Mouse (Mus musculus) cerebellum, adult 8-10 months (tissue): Measurements from ENCODE around the gene Celsr1.
A peak's percentile ranks its signal among the peaks of the same experiment; 100 is the strongest.

Source experiments
- DNase-seq: peaks from one replicate; pipeline ENCODE4 v3.0.0; 2022

Gene Celsr1

DNA sequence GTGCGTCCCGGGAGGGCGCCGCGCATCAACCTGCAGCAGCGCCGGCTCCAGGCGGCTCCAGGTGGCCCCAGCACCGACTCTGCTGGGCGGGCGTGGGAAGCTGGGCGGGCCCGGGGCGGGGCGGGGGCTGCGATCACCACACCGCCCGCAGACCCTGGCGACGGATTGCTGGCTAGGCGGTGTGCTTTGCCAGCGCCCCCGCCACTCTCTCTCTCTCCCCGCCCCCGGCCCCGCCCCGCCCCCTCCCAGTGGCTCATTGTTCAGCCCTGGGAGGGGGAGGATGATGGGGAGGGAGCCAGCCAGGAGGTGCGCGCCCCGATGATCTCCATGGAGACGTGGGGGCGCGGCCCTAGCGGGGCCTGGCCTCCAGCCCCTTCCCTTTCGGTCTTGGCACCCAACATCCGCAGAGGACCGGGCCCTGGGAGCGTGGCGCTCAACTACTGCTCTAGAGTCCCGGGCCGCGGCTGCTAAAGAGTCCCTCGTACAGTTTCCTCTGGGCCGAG, 495 bp upstream of the Celsr1 start:
- no peak for DNase-seq

DNA sequence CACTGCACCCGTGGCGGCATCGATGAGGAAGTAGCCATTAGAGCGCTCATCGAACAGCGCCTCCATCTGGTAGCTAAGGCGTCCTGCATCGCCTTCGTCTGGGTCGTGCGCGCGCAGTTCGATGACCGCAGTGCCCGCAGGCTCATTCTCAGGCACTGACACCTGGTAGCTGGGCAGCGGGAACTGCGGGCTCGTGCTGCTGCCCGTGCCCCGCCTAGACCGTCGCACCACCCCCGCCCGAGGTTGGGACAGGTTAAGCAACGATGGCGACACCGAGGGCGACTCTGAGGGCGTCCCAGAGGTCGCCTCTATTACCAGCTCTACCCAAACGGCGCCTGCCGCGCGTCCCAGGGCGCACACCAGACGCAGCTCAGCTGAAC, 776 bp downstream of the Celsr1 start:
- no peak for DNase-seq

DNA sequence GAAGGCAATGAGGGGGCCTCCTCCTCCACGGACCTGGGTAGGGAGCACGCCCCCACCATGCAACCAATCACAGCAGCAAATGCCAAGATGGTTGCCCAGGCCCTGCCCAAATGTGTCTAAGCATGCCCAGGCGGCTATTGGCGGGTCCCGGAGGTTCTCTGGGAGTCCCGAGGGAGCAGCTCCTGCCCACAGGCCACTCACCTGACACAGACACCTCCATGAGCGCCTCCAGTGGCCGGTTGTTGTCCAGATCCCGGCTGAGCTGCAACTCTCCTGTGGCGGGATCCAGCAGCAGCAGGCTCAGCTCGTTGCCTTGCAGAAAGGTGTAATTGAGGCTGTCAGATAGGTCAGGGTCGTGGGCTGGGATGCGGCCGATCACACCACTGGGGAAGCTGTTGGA, 3.6 kb downstream of the Celsr1 start:
- no peak for DNase-seq

DNA sequence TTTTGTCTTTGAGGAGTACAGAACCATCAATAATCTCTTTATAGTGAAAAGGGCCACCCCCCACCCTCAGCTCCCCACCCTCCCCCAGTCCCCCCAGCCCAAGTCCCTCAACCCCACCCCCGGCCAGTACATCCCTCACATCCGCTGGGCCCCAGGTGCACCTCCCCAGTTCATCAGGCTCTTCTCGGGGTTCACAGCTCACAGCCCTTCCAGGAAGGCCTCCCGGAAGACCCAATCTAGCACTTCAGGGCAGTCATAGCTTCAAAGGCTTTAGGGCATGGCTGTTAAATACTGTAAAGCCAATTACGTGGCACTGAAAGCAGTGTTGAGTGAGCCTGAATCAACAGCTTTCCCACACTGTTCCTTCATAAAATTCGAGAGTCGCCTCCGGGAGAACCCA, 5.7 kb downstream of the Celsr1 start:
- DNase-seq, result no peak

DNA sequence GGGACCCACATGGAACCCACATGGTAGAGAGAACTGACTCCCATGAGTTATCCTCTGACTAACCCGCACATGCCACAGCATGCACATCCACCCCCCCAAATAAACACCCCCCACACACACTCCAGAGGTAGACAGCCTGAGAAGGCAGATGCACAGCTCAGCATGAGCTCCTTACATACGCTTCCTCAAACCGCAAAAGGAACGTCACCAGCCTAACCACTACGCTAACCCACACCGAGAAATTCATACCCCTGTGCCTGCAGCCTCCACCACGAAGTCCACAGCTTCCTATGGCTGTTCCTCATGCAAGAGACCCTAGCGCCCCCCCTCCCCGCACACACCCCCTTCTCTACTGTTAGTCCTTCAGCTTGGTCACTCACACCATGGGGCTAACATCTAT, 11.6 kb downstream of the Celsr1 start:
- no peak for DNase-seq

DNA sequence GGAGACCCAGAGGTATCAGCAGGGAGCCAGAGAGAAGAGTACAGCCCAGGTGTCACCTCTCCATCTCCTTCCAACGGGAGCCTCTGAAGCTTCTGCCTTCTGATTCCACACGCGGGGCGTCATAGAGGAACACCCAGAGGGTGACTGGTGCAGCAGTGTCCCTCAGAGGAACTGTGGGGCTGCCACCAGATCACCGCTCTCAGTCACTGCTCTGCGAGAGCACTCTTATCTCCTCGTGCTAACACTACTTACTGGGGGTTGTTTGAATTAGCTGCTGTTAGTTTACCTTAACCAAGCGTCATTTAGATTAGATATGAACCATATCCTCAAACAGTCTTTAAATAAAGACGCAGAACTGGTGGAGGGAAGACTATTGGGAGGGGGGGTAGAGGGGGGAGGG, 12.3 kb downstream of the Celsr1 start:
- no peak for DNase-seq

DNA sequence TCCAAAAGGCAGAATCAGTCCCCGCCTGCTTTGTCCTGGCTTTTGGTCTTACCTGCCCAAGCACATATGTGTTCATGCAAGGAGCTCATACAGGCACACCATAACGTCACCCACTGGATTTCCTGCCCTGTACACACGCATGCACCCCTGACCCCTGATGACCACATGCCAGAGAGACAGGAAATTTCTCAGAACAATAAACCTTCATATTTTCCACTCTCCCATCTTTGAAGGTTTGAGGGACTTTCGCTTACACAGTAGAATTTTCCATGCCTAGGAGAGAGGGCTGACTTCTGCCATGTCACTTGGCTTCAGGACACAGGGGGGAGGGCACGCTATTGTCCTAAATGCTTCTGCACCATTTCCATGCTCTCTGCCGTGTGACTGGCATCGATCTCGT, 13.6 kb downstream of the Celsr1 start:
- no peak for DNase-seq

DNA sequence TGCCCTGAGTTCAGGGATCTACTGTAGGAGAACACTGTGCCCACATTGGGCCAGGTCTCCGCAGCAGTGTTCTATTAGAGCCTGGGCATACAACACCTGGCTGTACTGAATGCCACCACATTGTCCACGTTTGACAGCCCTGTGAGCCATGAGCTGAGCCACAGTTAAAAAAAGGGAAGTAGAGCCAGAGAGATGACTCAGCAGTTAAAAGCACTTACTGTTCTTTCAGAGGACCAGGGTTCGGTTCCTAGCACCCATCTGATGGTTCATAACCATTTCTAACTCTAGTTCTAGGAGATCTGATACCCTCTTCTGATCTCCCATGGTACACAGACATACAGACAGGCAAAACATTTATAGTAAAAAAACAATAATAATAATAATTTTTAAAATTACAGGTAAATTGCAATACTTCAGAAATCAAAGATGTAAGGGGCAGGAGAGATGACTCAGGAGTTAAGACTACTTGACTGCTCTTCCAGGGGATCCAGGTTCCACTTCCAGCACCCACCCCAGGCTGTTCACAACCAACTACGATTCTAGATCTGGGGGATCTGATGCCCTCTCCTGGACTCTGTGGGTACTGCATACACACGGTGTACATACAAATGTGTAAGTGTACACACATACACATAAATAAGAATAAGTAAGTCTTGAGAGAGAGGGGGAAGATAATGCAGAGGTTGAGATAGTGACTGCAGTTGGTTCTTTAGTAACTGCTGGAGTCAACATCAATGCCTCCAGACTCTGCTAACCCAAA, 14.6 kb downstream of the Celsr1 start:
- DNase-seq, result no peak

DNA sequence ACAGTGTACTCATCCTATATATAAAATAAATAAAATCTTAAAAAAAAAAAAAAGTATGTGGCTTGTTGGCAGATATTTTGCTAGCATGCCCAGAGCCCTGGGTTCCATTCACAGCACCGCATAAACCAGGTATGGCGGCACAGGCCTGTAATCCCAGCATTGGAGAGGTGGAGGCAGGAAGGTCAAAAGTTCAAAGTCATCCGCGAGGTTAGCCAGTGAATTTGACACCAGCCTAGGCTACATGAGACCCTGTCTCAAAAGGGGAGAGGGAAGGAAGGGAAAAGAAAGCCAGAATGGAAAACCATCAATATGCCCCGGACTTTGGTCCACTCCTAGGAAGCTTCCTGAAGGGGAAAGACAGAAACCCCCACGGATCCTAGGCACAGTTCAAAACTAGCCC, 16.2 kb downstream of the Celsr1 start:
- no peak for DNase-seq

DNA sequence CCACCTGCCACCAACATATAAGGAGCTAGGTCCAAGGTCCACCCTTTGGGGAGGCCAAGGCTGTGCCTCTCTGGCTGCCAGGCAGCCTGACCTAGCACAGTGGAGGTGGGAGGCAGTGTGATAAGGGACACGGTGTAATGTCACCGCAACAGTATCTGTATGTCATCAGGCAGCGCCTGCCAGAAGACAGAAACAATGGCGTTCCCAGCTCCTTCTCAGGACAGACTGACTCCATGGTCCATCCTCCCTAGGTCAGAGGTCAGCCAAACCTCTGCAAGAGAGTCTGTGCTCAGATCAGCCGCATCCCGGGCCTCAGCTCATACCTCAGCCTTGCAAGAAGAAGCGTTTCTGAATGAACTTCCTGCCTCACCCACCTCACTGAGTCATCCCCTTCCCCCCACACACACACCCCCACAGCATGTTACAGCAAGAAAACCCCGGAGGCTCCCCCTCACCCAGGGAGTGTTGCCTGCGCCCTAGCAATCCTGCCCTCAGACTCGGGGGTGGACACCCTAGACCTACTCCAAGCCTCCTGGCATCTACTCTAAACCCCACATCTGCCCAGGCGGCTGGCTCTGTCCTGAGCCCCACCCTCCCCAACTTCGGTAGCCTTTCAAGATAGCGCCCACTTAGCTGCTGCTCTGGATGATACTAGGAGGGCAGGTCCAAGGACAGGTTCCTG, 17.6 kb downstream of the Celsr1 start:
- DNase-seq, result no peak

DNA sequence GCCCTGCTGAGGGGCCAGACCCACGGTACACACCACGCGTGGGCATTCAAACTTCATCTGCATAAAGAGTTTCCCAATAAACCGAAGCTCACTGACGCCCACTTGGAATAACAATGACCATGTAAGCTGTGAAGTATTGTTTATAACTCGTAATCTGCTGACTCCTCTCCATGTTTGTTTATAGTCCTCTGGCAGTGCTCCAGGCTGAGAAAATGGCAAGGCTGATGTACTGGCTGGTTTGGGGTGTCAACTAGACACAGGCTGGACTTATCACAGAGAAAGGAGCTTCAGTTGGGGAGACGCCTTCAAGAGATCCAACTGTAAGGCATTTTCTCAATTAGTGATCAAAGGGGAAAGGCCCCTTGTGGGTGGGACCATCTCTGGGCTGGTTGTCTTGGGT, 18.6 kb downstream of the Celsr1 start:
- DNase-seq, result no peak

DNA sequence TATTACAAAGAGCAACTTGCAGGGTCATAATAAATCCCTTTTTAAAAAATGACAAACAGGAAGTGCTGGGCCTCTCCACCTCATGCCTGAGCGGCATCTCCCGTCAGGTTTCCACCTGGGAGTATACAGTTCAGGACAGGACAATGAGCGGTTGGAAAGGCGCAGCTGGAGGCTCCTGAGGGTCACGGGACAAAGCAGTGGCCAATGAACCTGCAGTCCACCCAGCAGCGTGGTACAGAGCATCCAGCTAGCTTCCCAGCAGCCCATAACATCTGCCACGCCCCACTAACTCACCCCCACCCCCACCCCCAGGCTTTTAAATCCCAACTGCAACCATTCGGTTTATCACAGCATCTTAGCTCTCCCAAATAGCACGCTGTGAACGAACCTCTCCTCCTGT, 19.9 kb downstream of the Celsr1 start:
- DNase-seq, result no peak

DNA sequence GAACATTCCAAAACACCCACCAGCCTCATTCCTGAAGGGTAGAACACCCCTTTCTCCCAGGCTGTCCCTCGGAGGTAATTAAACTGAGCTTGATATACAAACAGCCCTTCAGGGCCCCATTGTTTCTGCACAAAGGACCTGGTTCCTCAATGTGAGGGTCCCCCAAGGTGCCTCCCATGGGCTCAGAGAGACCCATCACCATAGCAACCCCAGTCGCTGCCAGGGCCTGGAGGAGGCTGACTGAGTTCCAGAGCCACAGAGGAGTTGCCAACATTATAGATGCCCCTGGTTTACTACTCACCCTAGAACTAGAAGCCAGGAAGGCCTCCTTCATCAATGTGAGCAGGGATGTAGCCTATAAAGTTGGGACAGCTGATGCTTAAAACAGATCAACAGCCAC, 20.4 kb downstream of the Celsr1 start:
- DNase-seq, result no peak

DNA sequence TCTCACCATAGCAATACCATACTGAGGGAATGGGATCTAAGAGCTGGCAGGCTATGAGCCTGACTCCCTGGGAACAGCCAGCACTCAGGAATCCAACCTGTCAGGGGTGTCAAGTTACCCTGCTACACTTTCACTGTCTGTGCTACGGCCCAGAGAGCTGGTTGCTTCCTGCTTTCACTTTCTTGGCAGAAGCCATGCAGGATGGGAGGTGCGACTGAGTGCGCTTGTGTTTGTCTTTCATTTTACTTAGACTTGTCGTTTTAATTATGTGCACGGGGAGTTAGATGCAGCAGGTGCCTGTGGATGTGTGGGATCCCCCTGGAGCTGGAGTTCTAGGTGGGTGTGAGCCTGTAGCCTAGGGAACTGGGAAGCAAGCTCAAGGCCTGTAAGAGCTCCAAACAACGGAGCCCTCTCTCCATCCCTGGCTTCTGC, 25.9 kb downstream of the Celsr1 start:
- no peak for DNase-seq

DNA sequence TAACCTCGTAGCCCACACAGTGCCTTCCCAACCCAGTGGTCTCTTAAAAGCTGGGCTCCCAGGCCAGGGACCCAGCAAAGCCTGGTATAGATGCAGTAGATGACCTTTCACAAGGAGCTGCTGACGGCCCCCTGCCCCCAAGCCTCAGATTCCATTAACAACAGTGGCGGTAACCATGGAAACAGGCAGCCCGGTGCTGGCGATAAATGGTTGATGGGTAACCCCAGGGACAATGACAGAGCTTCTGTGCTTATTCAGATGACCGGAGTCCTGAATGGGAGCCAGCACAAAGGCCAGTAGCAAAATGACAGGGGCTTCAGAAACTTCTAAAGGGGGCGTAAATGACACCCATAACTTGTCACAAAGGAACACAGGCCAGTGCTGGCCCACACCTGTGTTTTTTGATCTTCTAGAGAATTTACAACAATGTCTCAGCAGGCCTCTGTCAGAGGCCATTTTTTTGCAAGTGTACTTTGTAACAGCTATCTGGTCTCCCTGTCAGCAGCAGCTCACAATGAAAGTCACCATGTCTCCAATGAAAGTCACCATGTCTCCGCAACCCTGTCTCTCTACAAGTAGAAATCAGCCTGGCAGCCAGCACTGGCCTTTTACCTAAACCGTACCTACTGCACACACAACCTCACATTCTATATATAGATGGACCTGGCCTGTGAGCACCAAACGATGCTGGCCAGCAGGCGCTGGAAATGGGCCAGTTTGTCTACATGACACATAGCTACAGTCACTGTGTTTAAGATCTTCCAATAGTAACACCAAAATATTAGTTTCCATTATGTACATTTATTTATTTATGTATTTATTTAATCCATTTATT, 27.7 kb downstream of the Celsr1 start:
- DNase-seq, result peak; percentile 57

DNA sequence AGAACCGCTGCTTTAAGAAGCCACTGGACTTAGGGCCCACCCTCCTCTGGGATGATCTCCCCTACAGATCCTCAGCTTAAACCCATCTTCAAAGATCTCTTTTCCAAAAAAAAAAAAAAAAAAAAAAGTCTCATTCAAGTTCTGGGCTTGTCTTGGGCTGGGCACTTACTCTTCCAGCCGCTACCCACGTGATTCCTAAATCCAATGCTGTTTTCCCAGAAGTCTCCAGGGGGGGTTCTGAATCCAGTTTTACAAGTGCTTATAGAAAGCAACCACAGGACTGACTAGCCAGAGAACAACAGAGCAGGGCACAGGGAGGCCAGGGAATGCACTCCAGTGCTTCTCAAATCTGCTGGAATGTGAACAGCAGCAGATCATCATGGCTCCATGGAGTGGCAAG, 29.5 kb downstream of the Celsr1 start:
- no peak for DNase-seq

DNA sequence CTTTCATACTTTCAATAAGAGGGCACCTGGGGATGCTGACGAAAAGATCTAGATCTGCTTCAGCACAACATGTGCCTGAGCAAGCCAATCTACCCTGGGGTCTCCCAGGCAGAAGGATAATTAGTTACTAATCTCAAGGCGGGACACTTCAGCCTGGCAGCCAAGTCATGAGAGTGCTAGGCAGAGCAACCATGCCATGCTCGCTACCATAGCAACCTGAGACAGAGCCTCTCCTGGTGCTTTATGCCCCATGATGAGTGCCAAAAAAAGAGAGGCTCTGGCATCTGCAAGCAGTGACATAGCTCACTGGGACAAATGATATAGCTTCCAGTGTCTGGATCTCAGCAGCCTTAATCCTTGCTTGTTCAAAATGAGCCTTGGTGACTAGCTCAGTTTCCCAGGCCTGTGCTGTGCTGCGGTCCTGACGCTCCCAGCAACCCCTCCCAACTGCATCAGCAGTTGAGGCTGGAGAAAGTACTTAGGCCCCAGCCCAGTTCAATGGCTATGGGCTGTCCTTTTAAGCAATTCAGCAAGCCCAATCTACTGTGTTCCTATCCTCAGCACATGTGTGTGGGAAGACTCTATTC, 32.8 kb downstream of the Celsr1 start:
- DNase-seq, result no peak

DNA sequence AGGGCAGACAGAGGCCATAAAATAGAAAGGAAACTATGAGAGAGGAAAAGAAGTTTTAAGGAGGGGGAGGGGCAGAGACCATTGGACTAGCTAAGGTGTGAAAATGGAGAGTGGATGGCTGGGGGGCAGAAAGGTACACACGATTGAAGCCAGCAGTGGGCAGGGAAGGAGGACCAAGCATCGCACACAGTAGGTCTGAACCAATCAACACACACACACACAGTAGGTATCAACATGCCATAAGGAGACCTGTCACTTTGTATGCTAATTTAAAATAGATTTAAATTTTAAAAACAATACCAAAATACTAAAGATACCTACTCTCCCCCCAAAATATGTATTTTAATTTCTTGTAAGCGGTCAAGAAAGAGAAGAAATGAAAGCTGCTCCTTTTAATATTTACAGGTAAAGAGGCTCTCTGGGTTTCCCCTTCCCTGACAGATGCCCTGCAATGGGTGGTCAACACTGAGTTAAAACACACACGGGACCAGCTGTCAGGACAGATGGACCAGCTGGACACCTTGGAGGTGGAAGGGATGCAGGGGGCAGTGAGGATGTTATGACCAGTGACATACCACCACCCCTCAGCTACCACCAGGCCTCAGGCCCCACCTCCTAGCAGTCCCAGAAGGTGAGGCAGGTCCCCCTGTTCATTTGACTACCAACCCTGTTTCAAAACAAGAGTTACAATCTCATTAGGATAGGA, 34.9 kb downstream of the Celsr1 start:
- DNase-seq, result no peak

DNA sequence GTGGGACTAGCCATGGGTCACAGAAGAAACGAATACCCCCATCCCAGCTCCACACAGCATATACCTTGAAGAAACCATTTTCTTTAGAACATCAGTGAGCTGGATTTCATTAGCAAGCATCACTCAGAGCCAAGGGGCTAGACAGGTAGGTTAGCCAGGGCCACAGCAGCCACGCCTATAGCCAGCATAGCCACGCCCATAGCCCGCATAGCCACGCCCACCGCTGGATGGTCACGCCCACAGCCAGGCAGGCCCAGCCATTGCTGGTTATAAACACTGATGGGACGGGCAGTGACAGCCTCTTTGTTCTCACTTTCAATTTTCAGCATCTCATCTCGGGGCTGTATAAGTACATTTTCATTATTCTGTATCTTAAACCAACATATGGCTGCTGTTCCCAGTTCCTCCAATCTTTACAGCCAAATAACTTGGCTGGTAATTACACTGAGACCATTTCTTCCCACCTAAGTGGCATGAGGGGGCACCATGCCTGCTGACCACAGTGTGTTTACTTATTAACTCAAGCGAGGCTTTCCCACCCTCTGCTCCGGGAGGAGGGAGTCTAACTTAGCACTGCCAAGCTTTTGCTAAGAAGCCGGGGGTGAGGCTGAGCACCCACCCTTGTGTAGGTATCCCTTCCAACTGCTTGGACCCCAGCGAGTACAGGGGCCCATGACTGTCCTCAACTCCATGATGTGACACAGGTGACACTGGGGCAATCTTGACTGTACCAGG, 37.4 kb downstream of the Celsr1 start:
- no peak for DNase-seq

DNA sequence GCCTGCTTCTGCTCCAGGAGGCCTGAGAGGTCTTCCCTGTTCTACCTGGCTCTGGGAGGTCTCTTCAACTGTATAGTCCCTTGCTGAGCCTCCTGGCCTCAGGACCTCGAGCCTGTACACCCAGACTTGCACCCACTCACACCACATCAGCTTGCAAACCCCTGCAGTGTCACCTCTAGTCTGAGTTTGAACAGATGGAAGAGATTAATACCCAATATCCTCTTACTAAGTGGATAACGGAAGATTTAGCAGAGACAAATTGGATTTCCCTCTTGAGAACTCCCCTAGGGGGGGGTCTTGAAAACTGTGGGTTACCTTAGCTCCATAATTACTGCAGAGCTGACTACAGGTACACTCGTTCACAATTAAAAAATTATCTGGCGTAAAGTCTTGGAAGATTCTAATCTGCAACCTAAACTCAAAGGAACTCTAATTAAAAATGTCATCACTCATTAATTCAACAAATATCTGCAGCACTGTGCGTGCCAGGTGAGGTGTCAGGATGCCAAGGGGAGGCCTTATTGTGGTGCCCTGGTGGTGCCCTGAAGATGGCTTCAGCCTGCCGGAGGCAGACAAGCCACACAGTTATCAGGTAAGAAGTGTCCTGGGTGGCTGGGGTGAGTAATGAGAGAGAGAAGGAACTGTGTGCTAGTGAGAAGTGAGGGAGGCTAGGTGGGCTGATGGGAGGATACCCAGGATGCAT, 38.5 kb downstream of the Celsr1 start:
- DNase-seq, result no peak

DNA sequence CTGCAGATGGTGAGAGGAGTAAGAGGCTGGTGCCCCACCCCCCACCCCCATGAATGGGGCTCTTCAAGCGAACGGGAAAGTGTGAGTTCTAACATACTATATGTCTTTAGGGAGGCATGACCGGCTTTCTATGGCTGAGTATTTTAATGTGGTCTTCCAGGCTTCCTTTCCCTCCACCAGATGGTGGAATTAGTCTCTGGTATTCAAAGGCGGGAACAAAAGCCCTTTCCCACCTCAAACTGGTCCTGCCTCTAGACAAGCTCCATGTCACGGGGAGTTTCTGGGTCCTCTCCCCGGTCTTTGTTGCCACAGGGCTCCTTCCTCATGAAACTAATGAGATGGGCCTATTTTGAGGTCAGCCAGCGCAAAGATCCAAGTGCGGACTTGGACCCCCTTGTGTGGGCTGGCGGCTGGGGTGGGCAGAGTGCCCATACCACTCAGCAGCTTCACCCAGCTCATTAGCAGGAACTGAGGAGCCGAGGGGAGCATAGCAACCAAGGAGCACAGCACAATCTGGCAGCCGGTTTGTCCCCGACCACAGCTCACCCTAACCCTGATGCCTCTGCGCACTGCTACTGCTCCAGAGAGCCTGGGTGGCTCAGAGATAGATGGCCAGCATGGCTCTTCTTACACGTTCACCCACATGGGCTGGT, 39.5 kb downstream of the Celsr1 start:
- no peak for DNase-seq
